Mouse (Mus musculus) liver, embryonic 14.5 days (tissue): Measurements from ENCODE around the gene Qtrt2. TPM values are rescaled to one million over a fixed set of nuclear protein-coding genes. Genes with fewer than 3 reads are reported as not detected.

Experiments used
- ATAC-seq: fragments of 200-750 bp; cut with Nextera tagmentation; 2 replicates; pipeline ENCODE4 v1.8.0; 2017; ENCODE audit warnings: moderate number of reproducible peaks, mild to moderate bottlenecking, moderate library complexity; ENCODE audit not compliant: insufficient read depth
- DNase-seq, 3 experiments: peaks; one replicate each; pipeline ENCODE4 v3.0.0-alpha.2; 2012 to 2013; ENCODE audit warnings: low read depth in 3 of 3, low spot score in 3 of 3
- H3K27ac ChIP-seq: fragments of 300-500 bp; sonication (generic); 2 replicates; pipeline ENCODE4 v1.5.1; 2014; ENCODE audit warnings: moderate library complexity, mild to moderate bottlenecking, control low read depth, inconsistent platforms
- H3K27me3 ChIP-seq: fragments of 300-500 bp; sonication (generic); 2 replicates; pipeline ENCODE4 v1.6.1; 2014; ENCODE audit warnings: mild to moderate bottlenecking, low read length, moderate library complexity; ENCODE audit not compliant: control insufficient read depth, insufficient read depth
- H3K36me3 ChIP-seq: fragments of 300-500 bp; sonication (generic); replicated peaks from 2 replicates; pipeline ENCODE4 v1.6.1; 2014; ENCODE audit warnings: low read depth; ENCODE audit not compliant: control insufficient read depth, insufficient read depth
- H3K4me1 ChIP-seq, 2 experiments: fragments of 200-500 bp in 1 of 2; fragments of 300-500 bp in 1 of 2; sonication (generic) in 1 of 2; replicated peaks; 2 replicates each; pipeline ENCODE4 v1.6.1; 2012 to 2014; ENCODE audit warnings: antibody characterized with exemption in 1 of 2, inconsistent platforms in 1 of 2, low read length in 1 of 2; ENCODE audit not compliant: control insufficient read depth in 2 of 2, insufficient read depth in 2 of 2
- H3K4me2 ChIP-seq: fragments of 300-500 bp; sonication (generic); 2 replicates; pipeline ENCODE4 v1.6.1; 2014; ENCODE audit warnings: low read depth, mild to moderate bottlenecking, control low read depth, moderate library complexity
- H3K4me3 ChIP-seq, 2 experiments: fragments of 200-500 bp in 1 of 2; fragments of 300-500 bp in 1 of 2; sonication (generic) in 1 of 2; 2 replicates each; pipeline ENCODE4 v1.5.1; 2012 to 2014; ENCODE audit warnings: low read depth in 2 of 2, low read length in 2 of 2, mild to moderate bottlenecking in 2 of 2, control low read depth in 1 of 2, inconsistent platforms in 1 of 2, moderate library complexity in 1 of 2; ENCODE audit not compliant: insufficient read depth in 1 of 2
- H3K9ac ChIP-seq: fragments of 300-500 bp; sonication (generic); replicated peaks from 2 replicates; pipeline ENCODE4 v1.6.1; 2014; ENCODE audit warnings: mild to moderate bottlenecking, control low read depth, moderate library complexity
- H3K9me3 ChIP-seq: fragments of 300-500 bp; sonication (generic); 2 replicates; pipeline ENCODE4 v1.6.1; 2016; ENCODE audit warnings: low read length, mixed read lengths; ENCODE audit not compliant: control insufficient read depth
- CTCF ChIP-seq: IDR thresholded peaks from 2 replicates; pipeline ENCODE4 v1.5.1; 2016; ENCODE audit warnings: antibody characterized with exemption, low read depth, control low read depth
- EP300 ChIP-seq: IDR thresholded peaks from 2 replicates; pipeline ENCODE4 v1.6.1; 2016; ENCODE audit warnings: antibody characterized with exemption, low read depth
- whole genome bisulfite sequencing: fragments of 180-500 bp; shearing (Covaris S2); extraction: QIAGEN DNeasy Blood & Tissue Kit; methylation state at CpG from one replicate; pipeline ENCODE4 v1.1.7; 2014; ENCODE audit not compliant: insufficient replicate concordance; 5-methylcytosine and 5-hydroxymethylcytosine counted together
- polyA plus RNA-seq, 2 experiments: library from polyadenylated mRNA; depleted of rRNA in 1 of 2; stranded (reverse) in 1 of 2; unstranded in 1 of 2; fragments of >200 nt; fragmentation: Nextera tagmentation in 1 of 2; extraction: Ambion mirVana in 1 of 2; gene quantifications; 2 replicates each; pipeline versions ENCODE4 v1.2.1 to v1.2.3; 2012 to 2014

Qtrt2 gene
- polyA plus RNA-seq (2012; rRNA removed), result 9.2 and 10.4 TPM in 2 replicates
- polyA plus RNA-seq (2014; fragmentation: Nextera tagmentation; extraction: Ambion mirVana), result 7.2 and 8.4 TPM in 2 replicates

GRCm38 (mm10) chr16:43926341-43926859 is at the start of gene Qtrt2:
TSS of gene Qtrt2 (minus strand) at chr16:43926809.
- H3K27ac ChIP-seq, result no peak within 1 kb of the TSS
- TF ChIP-seq CTCF (no peak), EP300 (no peak)
- ATAC-seq (no peak), DNase-seq (no peak)
- H3K4me1 ChIP-seq, result no peaks in the 10 kb centered on the region
- no peaks in the 10 kb centered on the region for H3K36me3 ChIP-seq
- no peak within 1 kb of the TSS for H3K9ac ChIP-seq
- no peak within 1 kb of the TSS for H3K4me3 ChIP-seq
- no peaks in the 10 kb centered on the region for H3K27me3 ChIP-seq
- H3K9me3 ChIP-seq, result no peaks in the 10 kb centered on the region
- WGBS, result 63% methylated on average over 6 of the region's 6 CpGs
- H3K4me2 ChIP-seq, result no peak within 1 kb of the TSS

GRCm38 (mm10) chr16:43973606-43974220 is 47.1 kb upstream of the Qtrt2 start:
- no peak for ATAC-seq
- H3K4me3 ChIP-seq, result no peak overlapping the region
- H3K9ac ChIP-seq, result no peak overlapping the region
- no peak for DNase-seq
- no peaks in the 10 kb centered on the region for H3K4me1 ChIP-seq
- WGBS, result 70% methylated on average over 22 of the region's 22 CpGs
- H3K4me2 ChIP-seq, result no peak overlapping the region
- H3K27ac ChIP-seq, result no peak overlapping the region
- H3K9me3 ChIP-seq, result no peaks in the 10 kb centered on the region
- H3K27me3 ChIP-seq, result peaks cover under 1% of the 10 kb centered on the region
- TF ChIP-seq EP300 (no peak), CTCF (no peak)
- no peaks in the 10 kb centered on the region for H3K36me3 ChIP-seq

- Histone ChIP-seq H3K27me3 (no peaks in the 10 kb centered on the region; the same call in 1 of the 2 replicates), H3K4me2 (no peak overlapping the region), H3K27ac (no peak overlapping the region), H3K36me3 (no peaks in the 10 kb centered on the region), H3K9ac (no peak overlapping the region), H3K4me3 (no peak overlapping the region), H3K4me1 (no peaks in the 10 kb centered on the region), H3K9me3 (no peaks in the 10 kb centered on the region)
- TF ChIP-seq EP300 (no peak), CTCF (no peak)
- no peak for DNase-seq
- ATAC-seq, result no peak
- whole genome bisulfite sequencing, result 69% methylated on average over 11 of the region's 11 CpGs
Measured at GRCm38 (mm10) chr16:43973147-43973546, 46.5 kb upstream of the Qtrt2 start.

- Histone ChIP-seq H3K4me2 (no peak overlapping the region), H3K4me3 (no peak overlapping the region), H3K27ac (no peak overlapping the region), H3K4me1 (no peaks in the 10 kb centered on the region), H3K36me3 (no peaks in the 10 kb centered on the region), H3K27me3 (no peaks in the 10 kb centered on the region), H3K9ac (no peak overlapping the region), H3K9me3 (no peaks in the 10 kb centered on the region)
- DNase-seq (no peak), ATAC-seq (no peak)
- WGBS, result 84% methylated on average over 2 of the region's 2 CpGs
- TF ChIP-seq CTCF, result no peak
- no peak for TF ChIP-seq EP300
Measured at GRCm38 (mm10) chr16:43972391-43972790, 45.8 kb upstream of the Qtrt2 start.

GRCm38 (mm10) chr16:43971741-43972140 is 45.1 kb upstream of the Qtrt2 start:
- Histone ChIP-seq H3K36me3 (no peaks in the 10 kb centered on the region), H3K4me3 (no peak overlapping the region), H3K9ac (no peak overlapping the region), H3K27ac (no peak overlapping the region), H3K4me1 (no peaks in the 10 kb centered on the region), H3K4me2 (no peak overlapping the region), H3K9me3 (no peaks in the 10 kb centered on the region), H3K27me3 (no peaks in the 10 kb centered on the region)
- 77% methylated on average over 9 of the region's 9 CpGs for WGBS
- ATAC-seq (no peak), DNase-seq (no peak)
- TF ChIP-seq CTCF (no peak), EP300 (no peak)
